Mouse (Mus musculus) adipocyte (in vitro differentiated cells): ENCODE measurements at regions not wholly inside any gene's neighbourhood (a gene's known extent, or its start where the extent isn't known, plus 50 kb on each side); places are given as distances from the start of the nearest gene placed in this dataset.

Experiments used
- DNase-seq: peaks from one replicate; pipeline ENCODE4 v3.0.0-alpha.2; 2016; ENCODE audit warnings: low spot score

DNA sequence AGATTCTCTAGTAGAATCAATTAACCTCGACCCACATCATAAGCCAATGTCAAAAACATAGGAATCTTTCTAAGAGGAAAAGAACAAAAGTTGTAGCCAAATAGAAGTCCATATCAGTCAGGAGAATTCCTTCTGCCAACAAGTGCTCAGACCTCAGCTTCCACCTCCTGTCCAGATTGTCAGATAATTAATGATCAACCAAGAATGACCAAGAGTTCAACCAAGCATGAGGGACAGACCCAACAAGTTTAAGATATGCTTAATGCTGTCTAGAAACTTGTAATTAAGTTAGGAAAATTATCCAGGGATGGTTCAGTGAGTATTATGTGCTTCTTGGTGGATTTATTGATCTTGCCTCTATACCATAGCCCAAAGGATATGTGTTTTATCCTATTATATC, 238.6 kb downstream of the Nedd1 start:
- DNase-seq: no peak

DNA sequence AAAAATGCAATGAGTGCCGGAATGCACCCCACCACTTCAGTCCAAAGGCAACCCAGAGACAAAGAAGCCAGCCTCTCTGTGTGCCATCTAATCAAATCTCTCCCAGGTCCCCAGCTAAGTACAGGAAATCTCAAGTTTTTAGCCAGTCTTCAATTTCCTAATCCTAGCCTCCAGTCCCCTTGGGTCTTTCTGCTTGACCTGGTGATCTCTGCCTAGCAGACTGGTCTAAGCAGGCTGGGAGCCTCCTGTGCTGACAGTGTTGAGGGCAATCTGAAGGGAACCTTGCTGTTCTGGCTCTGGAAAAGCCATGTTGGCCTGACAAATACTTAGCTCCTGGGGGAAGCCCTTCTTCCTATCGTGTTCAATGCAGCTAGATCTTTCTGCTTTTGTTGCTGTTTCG, 248.9 kb downstream of the Nedd1 start:
- no peak for DNase-seq

DNA sequence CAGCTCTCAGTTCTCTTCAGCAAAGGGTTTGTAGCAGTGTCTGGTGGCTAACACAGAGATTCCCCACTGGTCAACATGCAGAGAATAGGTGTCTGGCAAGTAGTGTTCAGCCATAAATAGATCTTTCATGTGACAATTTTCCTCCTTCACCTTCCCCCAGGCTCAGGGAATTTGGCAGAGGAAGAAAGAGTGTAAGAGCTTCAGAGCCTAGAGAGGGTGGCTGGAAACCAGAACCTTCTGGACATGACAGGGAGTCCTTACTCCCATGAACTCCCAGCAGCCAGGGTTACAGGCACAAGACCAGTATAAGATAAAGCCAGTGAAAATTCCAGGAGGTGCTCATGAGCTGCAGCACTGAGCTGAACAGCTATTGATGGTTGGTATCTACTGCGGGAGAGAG, 251.1 kb downstream of the Nedd1 start:
- no peak for DNase-seq

DNA sequence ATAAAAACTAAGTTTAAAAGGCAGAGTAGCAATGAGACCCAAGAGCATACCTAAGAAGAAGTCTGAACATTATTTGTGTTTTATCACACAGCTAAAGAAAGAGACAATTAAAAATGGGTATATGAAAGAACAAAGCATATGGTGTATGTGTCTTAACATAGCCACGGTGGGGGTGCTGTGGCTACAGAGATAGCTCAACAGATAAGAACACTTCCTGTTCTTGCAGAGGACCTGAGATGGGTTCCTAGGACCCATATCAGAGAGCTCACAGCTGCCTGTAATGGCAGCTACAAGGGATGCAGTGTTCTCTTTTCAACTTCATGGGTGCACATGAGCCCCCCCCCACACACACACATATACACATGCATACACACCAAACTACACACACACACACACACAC, 267.0 kb downstream of the Nedd1 start:
- DNase-seq: no peak

DNA sequence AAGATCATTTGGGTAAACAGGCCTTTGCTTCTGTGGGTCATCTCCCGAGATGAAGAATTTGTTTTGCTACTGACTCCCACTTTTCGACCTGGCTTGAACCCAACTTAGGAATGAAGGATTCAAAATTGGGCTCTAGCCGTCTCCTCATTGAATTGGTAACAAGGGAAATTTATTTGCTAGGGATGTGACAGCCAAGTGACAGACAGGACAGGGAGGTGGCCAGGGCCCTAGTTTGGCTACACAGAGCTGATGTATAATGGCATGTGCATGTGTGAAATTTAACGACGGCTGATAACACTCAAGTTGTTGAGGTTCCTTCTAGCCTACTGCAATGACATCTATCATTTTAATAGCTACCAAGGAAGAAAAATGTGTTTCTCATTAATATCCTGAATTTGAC, 268.7 kb downstream of the Nedd1 start:
- no peak for DNase-seq

DNA sequence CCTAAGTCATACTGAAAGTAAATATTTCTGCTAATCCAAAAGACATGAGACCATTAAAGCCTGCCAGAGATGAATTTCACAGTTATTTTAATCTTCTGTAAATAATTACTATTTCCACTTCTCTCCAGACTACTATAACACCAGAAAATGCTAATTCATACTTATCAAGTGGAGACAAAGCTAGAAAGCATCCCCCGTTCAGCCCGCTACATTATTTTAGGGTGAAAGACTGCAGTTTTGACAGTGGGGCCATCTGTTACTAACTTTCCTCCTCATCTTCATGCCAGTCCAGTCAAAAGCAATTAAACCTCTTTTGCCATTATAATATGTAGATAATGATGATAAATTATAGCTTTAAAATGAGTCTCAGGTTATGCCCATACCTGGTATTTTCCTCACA, 276.3 kb downstream of the Nedd1 start:
- no peak for DNase-seq

DNA sequence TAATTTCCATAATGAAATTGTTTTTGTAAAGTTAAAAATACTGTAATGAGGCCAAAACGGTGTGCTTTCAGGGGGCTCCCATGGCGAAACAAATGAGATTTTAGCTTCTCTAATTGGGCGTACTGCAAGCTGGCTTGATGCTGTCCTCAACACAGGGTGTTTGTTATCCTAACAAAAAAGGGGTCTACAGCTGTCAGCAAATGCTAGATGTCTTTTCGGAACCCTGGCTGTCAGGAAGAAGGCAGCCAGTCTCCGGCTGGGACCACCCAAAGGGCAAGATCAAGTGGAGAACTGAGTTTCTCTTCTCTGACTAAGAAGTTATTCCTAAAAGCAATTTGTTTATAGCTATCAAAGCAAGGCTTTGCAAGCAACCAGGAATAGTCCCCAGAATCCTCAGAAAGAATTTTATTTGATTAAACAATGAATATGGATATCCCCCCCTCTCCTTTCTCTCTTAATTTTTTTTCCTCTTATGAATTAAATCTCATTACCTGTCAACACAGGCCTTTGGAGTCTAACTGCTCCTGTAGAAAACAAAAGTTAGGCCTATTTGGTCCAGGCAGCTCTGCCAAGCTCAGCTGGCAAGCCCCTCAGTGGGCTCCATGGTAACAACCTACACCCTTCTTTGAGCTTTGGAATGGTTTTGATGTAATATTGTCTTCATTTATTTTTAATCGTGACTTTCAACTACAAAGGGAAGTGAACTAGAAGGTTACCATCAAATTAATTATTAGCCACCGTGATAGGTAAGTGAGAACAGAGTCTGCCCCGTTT, 283.4 kb downstream of the Nedd1 start:
- DNase-seq: no peak

DNA sequence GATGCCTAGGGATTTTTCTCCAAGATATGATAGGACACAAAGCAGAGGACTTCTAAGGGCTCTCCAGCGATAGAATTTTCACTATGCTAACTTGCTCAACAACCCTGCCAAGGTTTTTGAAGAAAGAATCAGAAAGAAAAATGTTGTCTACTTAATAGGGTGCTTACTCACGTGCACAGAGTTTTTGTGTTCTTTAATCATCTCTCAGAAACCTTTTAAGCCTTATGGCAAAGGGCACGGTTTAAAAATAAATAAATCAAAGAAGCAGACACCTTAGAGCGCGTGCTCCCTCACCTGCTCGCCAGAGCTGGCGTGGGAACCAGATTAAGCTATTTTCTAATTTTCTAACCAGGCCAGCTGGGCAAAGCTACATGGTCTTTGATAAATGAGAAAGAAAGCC, 293.0 kb downstream of the Nedd1 start:
- DNase-seq: no peak

DNA sequence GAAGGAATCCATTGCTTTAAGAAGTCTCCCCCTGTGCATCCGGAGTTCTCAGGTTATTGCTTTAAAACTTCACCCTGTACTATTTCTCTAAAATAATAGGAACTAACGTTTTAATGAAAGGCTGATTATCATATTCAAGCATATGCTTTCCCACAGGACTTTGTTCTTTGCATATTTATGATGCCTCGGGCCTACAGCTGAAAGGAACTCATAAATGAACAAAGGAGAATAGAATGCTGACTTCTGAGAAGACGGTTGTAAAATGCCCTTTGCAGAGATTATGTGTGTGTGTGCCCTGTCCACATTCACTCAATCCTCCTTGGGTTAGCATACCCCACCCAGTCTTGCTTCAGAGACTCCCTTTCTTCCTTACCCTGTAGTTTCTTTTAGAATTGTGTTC, 294.2 kb downstream of the Nedd1 start:
- no peak for DNase-seq

DNA sequence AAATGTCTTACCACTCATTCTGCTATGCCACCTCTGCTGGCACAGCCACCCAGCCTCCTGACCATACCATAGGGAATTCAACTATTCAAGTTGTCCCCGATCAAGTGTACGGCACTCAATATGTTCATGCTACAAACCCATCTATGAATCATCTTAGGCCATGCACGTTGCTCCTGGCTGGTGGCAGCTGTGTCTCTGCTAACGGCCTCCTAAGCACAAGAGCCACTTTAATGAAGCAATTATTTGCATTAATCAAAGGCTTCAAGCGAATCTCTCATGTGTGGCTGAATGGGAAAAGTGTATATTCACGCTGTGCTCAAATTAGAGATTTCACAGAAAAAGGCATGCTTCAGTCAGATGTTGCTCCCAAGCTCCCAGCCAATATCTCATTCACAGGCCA, 295.8 kb downstream of the Nedd1 start:
- DNase-seq: no peak

DNA sequence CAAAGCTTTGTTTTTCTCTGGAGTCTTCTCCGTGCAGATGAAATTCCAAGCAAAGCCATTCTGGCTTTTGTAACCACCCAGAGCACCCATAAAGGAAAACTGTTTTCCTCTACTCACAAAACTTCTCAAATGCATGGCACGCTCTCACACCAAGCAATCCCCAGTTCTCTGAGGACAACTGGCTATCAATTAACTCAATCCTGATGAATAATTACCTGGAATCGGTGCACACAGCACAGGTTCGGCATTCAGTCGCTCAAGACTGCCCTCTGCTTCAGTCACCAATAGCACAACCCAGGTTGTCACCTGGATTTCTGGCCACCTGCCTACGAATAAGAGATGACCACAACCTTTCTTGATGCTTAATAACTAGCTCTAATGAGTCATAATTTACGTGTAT, 309.5 kb downstream of the Nedd1 start:
- DNase-seq: no peak

DNA sequence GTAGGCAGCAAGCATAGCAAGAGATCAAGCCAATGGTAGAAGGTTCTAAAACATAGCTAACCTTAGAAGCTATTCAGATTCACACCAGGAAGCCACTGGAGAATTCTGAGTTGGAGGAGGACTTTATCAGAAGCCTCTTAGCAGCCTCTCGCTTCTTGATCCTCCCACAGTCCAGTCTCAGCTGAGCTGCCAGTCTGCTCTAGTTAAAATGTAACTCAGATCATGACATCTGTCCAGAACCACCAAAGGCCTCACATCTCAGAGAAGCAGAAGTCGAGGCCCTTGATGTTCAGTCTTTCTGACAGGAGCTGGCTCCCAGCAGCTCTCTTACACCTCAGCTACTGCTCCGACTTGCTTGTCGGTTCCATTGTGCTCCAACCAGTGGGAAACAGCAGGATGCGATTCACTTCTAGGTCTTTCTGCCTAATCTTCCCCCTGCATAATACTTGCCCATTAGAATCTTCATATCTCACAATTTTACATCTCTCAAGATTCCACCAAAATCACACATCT, 311.4 kb downstream of the Nedd1 start:
- DNase-seq: no peak

DNA sequence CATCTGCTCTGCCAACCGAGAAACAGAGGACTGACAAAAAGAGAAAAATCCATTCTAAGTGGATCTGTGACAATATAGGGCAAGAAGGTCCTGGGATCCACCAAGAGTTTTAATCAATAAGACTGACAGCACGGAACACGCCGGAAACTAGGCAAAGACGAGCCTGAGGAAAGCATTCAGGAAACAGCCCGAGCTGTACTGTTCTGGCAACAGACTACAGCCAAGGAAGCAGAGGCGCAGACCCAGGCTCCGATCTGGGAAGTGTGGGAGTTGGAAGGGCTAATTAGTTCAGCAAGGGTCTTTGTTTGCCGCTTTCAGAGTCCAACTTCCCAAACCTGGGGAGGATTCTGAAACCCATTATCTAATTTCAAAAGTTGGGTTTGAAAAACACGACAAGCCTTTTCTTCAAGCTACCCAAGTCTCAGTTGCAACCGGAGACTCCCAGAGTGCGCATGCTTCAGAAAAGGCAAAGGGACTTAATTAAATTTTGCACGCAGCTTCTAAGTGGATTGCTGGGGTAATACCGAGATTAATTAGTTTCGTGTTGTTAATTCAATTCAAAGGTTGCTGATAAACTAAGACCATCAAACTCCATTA, 317.4 kb downstream of the Nedd1 start:
- DNase-seq: no peak

DNA sequence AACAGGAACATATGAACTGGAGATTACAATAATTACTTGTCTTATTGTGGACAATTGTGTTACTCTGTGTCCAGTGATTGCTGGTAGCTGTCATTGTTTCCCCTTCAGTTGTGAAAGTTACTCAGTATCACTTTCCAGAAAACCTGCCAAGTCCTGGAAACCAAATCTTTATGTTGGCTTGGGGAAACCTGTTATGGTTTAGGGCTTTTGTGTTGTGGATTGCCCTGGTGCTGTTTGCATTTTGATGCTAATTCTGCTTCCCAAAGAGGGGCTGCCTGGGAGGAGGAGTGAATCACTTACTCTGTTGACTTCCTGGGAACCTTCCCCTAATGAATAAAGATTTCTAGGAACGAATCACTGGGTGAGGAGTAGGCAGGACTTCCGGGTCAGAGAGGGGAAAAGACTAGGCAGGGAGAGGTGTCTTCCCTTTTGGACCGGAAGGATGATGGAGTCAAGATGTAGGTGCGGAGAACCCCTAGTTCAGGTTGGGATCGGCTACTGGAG, 321.6 kb downstream of the Nedd1 start:
- no peak for DNase-seq

DNA sequence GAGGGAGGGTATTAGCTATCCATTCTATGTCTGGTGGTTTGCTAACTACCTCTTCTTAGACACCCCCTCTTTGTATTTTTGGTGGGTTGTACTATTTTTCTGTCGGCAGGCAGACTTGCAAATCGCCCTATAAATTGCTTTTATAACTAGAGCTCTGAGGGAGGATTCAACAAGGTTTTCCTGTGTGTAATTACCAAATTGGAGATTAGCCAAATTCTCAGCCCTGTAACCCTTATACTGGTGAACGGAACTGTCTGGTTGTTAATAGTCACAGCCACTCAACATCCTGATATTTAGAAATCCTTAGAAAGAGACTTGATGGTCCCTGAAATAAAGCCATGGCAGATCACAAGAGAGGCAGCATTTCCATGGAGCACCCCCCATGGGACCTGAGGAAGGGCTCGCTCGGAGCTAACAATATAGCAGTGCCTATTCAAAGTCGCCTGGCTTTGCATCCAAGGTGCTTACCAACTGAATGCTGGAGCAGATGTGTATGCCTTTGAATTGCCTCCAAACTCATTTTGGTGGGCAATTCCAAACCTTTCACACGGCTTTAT, 333.0 kb downstream of the Nedd1 start:
- no peak for DNase-seq

DNA sequence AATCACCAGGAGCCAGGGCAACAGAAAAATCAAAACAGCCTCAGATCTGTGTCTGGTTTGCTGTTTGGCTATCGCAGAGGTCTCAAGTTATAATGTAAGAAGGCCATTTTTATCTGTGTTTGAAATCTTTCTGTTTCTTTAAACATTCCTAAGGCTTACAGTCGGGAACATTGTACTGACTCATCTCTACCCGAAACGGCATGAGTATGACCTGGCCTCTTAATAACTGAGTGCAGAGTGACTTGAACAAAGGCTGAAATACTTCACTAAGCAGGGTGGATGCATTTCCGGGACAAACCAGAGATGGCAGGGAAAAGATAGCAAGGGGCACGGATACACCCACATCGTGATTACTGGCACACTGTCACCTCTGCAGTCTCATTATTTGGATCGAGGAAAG, 355.1 kb downstream of the Nedd1 start:
- DNase-seq: no peak

DNA sequence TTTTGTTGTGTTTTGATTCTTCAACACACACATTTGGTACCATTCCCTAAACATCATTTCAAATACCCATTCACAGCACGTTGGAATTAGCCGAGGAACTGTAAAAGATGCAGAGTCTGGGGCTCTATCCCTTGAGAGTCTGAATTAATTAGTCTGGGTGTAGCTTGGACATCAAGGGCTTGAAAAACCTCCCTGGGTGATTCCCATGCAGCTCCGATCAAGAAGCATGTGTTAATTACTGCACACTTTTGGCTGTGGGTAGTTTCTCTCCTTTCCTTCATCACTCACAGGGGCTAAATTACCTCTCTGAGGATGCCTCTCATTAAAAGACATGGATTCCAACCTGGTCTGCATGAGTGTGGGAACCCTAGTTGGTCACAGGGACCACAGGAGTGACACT, 365.5 kb downstream of the Nedd1 start:
- DNase-seq: no peak

DNA sequence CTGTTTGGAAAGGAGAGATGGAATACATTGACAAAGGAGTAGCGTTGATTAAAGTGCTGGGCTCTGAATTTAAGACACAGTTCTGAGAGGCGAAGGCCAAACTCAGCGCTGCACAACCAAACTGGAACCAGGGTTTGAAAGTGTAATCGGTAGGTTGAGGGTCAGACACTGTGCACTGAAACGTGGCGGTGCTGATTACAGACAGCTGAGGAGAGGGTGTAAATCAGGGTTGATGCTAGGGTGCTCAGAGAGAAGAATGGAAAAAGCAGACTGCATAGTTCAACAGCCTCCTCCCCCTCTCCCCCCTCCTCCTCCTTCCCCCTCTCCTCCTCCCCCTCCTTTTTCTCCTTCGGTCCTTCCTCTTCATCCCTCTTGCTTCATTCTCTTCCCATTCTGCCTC, 373.2 kb downstream of the Nedd1 start:
- DNase-seq: no peak

DNA sequence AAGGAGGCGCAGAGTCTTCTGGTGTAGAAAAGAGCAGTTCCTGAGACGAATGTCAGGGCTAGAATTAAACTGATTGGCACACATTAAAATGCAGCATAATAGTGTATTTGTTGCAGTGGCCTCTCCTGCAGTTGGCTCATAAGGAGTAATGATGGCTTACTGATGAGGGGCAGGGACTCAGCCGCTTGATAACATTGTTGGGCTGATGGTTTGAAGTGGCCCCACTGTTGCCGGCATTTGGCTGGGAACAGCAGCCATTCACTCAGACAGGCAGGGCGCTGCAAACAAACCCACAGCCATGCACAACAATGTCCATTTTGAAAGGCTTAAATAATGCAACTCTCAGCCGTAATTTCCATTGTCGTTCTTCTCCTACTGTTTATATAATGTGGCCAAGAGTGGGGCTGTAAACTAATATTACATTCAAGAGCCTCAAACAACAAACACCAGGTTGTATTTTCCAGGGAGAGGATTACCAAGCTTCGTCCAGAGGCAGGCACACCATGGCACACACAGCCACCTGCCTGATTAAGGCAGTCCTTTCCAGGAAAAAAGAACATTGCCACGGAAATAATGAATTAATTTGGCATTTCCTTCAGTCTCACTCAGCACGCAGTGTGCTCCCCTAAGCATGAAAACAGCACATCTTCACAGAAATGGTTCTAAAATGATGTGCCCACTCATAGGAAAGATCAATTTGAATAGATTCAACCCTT, 374.1 kb downstream of the Nedd1 start:
- DNase-seq: no peak

DNA sequence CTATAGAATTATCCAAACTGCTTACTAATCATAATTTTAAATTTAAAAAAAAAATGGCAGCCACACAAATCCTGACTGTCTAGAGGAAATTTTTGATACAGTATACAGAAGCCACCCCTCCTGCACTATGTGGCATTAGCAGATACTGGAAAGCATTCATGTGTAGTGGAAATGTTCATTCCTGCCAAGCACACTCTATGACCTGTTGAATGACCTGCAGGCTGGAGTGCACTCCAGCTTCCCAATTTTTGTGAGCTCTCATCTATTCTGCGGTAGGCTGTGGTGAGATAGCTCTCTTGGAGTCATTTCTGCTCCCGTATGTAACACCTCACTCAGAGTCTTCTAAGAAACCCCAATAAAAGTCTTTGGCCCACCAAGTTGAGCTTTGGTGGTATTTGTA, 382.5 kb downstream of the Nedd1 start:
- no peak for DNase-seq

DNA sequence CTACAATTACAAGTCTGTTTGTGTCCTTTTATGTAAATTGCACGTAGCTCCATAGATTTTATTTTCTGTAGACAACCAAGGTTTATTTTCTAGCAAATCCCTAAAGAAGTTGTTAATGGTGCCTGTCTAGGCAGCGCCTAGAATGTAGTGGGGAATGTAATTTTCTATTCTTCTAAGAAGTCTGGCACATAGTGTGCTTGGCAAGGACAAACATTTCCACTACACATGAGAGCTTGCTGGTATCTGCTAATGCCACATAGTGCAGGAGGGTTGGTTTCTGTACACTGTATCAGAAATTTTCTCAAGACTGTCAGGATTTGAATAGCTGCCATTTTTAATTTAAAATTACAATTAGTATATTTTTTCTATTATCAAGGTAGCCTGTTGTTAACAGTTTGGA, 385.3 kb downstream of the Nedd1 start:
- DNase-seq: no peak

DNA sequence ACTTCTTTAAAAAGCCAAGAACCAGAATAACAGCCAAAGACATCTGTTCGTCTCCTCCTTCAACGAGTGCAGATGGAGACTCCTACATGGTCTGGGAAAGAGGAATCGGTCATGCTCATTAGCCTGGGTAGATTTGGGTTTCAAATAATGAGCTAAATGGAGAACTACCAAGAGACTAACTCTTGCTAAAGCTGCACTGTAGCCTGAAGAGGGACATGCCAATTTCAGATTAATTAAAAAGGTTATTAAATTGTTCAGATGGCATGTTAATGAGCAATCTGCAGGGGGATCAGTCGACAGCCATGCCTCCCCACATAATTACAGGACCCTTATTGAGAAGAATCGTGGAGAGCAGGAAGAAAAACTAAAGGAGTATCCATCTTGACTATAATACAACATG, 386.1 kb downstream of the Nedd1 start:
- no peak for DNase-seq

DNA sequence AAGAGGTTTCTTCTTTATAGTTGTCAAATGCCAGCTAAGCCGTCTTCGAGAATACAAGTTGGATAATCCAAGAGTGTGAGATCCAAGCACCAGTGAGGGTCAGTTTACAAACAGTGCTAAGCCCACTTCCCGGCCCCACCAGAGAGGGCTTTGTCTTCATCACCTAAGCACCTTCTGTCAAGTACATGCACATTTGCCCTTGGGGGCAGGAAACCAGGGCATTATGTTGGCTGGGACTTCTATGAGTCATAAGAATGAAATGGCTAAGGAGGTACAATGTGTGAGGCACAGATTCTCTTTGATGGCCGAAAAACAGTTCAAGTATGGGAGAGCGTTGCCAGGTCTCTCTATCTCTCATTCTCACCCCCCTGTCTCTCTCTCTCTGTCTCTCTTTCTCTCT, 387.1 kb downstream of the Nedd1 start:
- no peak for DNase-seq
